Mouse (Mus musculus) kidney, adult 9 months (tissue): ENCODE measurements around the gene Ttll6.
"Not testable (repeated sequence)": the region's sequence is repeated elsewhere in the genome, so short reads cannot be mapped to it uniquely, and the experiment has no call there.

ENCODE experiments used
- DNase-seq: peaks from one replicate; pipeline ENCODE4 v3.0.0; 2022

The Ttll6 gene

DNA sequence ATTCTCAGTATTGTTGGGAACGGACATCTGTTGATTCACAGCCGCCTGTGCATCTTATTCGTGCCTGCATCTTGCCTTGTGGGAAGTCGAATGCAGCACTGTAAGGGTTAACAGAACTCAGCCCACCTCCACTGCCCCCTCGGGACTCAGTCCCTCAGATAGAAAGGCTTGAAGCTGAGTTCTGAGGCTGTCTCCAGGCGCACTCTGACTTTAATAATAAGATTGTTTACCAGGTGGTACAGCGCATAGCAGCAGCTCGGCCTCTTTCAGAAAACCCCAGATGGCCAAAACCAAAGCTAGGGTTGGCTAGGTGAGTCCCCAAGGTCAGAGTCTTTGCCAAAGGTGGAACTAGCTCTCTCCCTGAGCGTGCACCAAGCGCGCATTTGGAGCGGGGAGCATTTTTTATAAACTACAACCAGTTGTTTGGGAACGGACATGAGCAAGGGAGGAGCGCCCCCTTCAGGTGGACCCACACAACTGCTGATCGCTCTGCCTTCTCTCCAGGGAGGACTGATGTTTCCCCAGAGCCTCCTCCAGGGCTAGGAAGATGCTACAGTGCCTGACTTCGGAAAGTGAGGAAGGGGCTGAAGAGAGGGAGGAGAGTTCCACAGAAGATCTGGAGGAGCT is at the start of gene Ttll6:
Ttll6 (plus strand) TSS at position 548 of the 627 bp plus-strand sequence.
- peak; percentile 49 for DNase-seq

DNA sequence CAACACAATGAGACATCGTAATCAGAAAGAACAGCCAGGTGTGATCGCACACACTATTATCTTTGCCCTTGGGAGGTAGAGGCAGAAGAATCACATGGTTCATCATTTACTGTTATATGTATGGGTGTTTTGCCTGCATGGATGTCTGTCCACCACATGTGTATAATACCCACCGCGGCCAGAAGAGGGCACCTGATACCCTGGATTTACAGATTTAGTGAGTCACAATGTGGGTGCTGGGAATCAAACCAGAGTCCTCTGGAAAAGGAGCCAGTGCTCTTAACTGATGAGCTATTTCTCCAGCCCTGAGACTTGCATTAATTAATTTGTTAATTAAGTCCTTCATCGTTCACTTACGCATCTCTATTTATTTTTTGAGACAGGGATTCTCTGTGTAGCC is 45.6 kb upstream of the Ttll6 start:
- no peak for DNase-seq

DNA sequence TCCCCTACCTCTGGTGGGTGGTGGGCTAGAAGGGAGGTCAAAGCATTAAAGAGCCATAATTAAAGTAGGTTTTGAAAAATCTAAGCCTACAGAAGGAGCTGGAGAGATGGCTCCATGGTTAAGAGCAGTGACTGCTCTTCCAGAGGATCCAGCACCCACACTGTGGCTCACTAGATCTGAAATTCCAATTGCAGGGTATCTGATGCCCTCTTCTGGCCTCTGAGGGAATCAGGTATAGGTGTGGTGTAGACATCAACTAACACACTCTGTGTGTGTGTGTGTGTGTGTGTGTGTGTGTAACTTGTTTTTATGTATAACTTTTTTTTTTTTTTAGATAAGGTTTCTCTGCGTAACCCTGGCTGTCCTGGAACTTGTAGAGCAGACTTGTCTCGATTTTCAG is 42.5 kb upstream of the Ttll6 start:
- peak; percentile 53 for DNase-seq

DNA sequence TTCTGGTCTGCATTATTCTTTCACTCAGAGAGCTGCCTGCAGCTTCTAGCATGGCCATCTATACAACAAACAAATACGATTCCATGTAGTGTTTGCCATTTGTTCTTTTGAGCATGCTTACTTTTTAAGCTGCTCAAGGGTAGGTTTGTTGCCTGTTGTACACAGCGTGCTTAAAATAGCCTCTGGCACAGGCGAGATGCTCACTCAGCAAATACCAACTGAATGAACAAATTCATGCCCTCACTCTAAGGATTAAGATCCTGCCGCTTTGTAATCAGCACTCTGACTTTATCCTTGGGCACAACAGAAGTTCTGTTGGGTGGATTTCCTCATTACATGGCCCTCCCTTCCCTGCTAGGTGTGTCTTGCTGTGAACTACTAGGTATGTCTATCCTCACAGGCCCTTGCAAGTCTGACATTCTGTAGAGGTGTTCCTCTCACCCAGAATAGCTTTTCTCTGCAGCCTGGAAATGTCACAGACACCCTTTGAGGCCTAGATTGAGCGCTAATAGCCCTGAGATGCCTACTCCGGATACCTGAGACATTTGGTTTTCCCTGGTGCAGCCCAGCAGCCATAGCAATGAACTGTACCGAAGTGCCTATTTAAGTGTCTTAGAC is 40.8 kb upstream of the Ttll6 start:
- no peak for DNase-seq

DNA sequence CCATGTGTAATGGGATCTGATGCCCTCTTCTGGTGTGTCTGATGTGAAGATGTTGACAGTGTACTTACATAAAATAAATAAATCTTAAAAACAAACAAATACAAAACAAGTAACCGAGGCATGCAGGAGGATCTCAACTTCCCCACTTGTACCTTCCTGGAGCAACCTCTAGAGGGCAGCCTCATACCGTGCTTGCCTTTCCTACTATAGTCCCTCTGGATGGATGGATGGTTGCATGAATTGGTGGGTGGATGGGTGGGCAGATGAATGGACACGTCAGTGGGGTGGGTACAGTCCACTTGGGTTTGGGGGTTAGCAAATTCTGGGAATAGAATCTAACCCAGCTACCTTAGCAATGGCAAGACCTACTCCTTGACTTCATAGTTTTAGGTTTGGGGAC is 40.2 kb upstream of the Ttll6 start:
- DNase-seq = peak; percentile 57

DNA sequence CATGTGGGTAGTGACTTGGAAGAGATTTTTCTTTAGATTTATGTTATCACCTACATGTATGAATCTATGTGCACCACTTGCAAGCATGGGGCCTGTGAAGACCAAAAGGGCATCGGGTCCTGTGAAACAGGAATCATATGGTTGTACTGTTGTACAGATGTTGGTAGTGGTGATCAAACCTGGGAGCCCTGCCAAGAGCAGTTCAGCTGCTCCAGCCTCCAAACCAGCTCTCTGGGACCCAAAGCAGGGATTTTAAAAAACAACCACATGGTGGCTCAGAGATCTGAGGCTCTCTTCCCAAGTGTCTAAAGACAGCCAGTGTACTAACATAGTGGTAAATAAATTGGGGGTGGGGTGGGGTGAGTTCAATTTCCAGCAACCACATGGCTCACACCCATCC is 25.2 kb upstream of the Ttll6 start:
- no peak for DNase-seq

DNA sequence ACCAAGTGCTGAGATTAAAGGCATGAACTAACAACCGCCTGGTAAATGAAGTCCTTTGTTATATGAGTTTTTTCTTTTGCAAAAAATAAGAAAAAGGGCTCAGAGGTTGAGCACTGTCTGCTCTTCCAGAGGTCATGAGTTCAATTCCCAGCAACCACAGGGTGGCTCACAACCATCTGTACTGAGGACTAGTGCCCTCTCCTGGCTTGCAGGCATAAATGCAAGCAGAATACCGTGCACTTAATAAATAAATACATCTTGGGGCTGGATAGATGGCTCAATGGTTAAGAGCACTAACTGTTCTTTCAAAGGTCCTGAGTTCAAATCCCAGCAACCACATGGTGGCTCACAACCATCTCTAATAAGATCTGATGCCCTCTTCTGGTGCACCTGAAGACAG is 22.6 kb upstream of the Ttll6 start:
- not testable (repeated sequence) for DNase-seq

DNA sequence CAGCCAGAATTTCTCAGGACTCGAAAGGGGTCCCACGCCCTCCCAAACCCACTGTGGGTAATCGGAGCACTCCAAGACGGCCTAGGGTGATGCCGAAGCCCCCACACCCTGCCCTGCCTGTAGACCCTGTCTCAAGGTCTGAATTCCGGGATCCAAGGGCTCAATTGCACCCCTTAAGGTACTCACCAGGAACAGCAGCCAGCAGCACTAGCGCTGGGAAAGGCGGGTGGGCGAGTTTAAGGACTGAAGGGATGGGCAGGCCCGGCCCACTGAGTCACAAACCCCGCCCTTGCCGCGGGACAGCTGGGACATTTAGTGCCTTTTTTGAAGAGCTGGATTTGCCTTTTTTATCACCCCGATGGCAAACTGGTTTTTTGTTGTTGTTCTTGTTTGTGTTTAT is 21.8 kb upstream of the Ttll6 start, which contains the start of gene Calcoco2:
Calcoco2 (minus strand) TSS at position 214 of the 400 bp plus-strand sequence.
- DNase-seq = no peak

DNA sequence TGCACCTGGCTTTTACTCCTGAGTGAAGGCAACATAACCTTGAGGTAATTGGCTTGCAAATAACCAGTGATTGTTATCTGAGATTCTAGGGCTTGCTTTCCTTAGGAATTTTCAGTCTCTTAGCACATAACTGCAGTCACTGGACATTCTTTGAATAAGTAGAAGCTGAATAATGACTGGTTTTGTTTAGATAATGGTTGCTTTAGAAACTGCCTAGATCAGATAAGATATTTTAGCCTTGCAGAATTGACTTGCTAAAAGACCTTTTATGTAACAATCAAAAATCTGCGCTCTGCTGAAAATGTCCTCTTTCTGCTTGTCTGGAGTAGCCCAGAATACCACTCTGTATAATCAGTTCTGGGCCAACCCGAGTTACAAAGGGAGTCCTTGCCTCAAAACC is 19.5 kb upstream of the Ttll6 start:
- DNase-seq = no peak

DNA sequence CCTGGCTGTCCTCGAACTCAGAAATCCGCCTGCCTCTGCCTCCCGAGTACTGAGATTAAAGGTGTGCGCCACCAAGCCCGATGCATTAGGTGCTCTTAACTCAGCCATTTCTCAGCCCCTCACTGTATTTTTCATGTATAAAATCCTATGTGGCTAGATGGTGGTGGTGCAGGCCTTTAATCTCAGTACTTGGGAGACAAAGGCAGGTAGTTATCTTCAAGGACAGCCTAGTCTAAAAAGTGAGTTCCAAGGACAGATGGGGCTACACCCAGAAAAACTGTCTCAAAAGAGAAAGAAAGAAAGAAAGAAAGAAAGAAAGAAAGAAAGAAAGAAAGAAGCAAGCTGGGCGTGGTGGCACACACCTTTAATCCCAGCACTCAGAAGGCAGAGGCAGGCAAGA is 18.2 kb upstream of the Ttll6 start:
- DNase-seq = no peak

DNA sequence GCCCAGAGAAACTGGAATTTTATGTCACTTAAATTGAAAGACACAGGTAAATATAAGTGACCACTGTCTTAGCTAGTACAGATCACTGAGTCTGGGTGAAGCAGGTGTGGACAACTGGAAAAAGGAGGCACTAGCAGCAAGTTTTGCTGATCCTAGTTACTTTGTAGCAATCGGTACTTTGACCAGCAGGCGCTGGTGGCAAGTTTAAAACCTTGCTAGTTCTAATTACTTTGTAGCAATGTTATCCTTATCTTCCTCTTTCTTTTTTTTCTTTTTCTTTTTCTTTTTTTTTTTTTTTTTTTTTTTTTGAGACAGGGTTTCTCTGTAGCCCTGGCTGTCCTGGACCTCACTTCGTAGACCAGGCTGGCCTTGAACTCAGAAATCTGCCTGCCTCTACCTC is 17.5 kb upstream of the Ttll6 start:
- no peak for DNase-seq

DNA sequence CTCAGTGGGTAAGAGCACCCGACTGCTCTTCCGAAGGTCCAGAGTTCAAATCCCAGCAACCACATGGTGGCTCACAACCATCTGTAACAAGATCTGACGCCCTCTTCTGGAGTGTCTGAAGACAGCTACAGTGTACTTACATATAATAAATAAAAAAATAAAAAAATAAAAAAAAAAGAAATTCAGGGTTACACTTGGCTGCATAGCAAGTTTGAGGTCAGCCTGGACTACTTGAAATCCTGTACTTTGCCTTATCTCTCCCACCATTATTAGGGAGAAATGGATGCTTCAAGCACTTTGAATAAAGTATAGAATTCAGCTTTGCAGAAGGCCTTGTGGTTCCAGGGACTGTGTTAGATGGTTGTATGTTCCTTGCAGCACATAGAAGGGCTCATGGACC is 16.7 kb upstream of the Ttll6 start:
- DNase-seq = not testable (repeated sequence)

DNA sequence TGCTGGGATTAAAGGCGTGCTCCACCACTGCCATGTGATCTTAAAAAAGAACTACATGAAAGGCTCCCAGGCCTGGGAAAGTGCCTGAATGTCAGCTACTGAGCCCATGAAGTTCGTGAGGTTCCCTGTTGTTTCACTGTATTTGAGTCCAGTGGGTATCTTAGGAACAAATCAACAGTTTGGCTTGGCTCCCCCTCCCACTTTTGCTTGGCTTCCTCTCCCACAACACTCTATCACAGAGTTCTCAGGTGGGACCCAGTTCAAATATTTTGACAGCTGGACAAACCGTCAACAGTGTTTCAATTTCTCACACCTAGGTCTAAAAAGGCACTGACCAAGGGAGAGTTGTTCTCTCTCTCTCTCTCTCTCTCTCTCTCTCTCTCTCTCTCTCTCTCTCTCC is 14.2 kb upstream of the Ttll6 start:
- DNase-seq = no peak

DNA sequence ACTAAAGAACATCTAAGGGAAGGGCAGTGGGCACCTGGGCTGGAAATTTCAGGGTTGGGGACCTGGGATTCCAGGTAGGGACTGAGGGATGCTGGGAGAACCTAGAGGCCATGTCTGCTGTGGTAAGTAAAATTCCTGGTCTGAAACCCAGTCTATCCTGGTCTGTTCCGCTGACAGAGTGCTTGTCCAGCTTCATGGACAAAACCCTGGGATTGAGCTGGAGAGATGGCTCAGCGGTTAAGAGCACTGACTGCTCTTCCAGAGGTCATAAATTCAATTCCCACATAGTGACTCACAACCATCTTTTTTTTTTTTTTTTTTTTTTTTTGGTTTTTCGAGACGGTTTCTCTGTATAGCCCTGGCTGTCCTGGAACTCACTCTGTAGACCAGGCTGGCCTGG is 10.8 kb upstream of the Ttll6 start:
- not testable (repeated sequence) for DNase-seq

DNA sequence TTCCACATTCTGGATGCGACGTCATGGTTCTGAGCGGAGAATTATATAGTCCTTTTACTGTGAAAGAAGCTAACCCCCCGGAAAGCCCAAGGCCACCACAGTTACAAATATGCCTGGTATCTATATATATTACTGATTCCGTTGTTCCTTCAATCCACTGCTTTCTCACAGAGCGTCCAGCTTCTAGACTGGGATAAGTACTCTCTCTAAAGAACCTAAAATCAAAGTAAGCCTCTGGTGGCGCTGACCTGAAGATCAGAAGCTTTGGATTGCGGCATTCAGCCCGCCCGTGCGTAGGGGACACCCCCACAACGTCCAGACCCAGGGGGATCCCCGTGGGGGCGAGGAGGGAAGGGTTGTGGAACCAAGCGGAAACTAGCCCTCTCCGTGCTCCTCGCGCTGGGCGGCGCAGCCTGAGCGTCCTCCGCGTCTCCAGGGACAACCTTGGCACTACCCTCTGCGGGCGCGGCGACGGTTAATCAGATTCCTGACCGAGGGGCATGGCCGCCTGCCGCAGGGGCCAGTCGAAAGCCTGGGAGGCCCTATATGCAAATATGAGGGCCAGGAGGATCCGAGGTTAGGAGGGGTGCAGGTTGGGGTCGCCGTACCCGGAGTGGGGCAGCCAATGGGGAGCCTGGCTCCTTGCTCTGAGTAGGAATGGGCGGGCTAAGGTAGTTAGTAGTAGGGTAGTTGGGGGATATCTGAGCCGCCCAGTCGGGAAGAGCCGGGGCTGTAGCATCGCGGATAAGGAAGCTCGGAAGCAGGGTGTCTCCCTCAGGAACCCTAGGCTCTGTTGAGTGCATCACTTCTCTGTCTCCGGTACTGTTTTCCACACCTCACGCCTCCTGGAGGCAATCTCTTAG is 9.3 kb upstream of the Ttll6 start:
- DNase-seq = peak; percentile 7

DNA sequence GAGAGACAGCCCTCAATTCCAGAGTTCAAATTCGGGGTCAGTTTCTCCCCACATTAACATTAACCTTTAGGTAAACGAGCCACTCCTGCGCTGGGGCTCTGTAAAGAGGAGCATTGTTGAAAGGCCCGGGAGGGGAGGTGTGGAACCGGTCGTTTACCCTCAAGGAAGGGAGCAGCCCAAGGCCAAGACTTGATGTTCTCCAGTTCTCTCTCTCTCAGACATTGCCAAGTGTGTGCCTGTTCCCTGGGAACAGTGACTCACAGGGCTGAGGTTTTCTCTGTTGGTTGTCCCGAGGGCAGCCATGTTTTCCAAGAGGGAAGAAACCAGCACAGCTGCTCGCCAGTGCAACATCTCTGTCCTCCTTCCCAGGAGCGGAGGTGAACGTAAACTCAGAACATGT is 3.0 kb upstream of the Ttll6 start:
- no peak for DNase-seq

DNA sequence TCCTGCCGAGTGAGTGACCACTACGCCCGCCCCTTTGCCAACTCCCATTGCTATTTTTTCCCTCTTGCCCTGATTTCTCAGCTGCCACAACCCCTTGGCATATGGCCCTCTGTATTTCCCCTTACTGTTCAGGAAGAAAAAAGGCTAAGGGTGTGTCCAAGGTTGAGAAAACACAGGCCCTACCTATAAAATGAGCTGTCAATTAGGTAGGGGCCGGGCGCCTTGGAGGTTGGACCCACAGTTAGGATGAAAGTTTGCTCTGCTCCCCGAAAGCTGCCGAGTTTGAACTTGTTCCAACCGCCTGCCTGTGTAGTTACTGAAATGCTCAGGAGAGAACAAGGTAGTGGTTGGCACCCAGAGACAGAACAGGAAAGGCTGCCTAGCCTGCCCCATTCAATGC is 2.3 kb downstream of the Ttll6 start:
- no peak for DNase-seq

DNA sequence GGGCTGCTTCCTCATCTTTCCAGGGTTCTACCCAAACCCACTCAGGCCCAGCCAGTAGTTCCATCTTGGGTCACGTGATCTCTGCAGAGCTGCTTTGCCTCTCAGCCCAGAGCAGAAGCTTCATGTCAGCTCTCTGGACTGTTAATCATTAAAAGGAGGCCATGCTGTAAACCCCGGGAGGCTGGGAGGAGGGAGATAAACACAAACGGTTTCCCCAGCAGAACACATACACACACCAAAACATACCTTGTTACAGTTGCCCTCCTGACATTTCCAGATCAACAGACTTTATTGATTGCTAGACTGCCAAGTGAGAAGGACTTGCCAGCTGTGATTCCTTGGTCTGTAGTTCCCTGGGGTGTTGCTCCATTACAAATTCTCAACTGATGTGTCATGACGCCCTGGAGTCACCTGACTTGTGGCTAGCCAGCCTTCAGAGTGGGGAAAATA is 7.2 kb downstream of the Ttll6 start:
- DNase-seq = peak; percentile 80

DNA sequence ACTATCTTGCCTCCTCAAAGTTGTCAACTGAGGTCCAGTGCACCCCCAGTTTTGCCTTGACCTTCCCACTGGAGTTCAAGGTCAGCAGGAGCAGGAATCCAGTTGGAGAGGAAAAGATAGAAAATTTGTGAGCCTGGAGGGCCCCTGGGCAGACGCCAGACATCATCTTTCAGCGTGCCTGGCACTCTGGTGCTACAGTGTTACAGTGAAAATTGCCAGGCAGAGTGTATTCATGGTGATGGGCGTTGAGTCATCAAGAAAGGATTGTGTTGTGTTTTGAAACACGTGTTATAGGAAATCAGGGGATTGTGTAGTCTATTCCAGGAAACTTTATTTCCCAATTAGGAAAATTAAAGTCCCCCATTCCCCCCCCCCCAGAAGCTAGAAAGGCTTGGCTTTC is 10.2 kb downstream of the Ttll6 start:
- DNase-seq = no peak

DNA sequence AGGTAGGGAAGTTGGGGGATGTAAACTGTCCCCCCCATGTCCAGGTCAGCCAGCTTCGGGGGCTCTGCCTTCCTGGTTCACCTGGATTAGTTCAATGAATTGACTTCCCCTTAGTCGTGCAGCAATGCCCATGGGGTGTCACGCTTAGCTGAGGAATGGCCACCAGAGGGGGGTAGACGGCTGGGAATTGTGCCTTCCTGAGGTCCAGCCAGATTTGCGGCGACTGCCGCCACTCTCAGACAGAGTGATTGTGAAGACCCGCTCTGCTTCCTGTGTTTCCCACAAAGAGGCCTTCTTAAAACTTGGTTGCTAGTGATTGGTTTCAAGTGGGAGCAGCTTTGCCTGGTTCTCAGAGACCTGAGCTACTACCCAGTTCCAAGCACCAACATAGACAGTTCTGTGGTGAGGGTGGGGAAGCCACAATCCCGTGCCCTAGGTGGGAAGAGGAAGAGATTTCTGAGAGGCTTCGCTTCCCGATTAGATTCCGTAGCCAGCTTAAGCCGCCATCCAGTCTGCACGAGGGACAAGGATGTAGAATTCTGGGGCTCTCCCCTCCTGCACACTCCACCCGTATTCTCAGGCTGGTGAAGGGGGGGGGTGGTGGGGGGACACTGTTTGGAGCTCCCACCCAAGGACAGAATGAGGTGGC is 12.2 kb downstream of the Ttll6 start:
- DNase-seq = peak; percentile 81

DNA sequence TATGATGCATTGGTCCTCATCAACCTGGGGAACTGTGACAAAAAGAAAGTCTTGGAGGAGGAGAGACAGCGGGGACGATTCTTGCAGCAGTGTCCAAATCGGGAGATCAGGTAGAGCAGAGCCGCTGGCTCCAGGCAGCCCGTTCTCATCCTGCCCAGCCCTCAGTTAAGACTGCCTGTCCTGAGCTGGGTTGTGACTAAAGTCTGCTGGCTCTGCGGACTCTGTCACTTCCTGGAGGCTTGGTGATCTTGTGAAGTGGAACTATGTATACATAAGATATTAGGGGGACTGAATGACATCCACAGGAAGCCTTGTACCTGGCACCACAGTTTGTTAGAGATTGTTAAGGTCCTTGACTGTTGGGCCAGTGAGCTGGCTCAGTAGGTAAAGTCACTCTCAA is 13.9 kb downstream of the Ttll6 start:
- no peak for DNase-seq

DNA sequence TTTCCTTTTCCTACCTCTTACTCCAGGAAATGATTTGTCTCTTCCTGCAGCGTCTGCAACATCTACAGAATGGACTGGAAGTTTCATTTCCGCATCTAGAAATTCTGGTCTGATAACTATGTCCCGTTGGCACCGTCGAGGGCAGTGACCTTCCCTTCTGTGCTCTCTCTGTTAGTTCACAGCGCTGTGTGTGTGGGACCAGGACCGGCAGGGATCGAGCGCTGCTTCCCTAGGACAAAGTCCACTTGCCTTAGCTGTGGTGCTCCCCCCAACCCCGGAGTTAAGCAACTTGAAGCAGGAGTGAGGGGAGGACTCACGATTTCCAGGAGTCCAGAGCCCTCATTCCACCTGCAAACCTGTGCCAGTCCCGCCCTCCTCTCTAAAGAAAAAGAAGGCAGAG is 31.2 kb downstream of the Ttll6 start:
- DNase-seq = no peak

DNA sequence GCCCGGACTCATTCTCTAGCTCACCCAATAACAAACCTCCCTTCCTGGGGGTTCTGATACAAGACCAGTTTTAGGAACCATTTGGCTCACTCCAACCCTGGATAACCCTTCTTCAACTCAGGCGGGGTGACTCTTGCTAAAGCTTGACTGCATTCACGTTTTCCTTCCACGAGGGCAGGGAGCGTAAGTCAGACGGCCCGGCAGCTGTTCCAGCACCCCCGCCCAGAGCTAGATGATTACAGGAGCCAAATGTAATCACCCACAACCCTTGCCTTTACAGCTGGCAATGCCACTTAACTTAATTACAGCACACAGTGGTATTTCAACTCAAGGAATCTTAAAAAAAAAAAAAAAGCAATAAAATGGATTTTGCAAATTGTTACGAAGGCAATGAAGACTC is 34.5 kb downstream of the Ttll6 start:
- DNase-seq = no peak

DNA sequence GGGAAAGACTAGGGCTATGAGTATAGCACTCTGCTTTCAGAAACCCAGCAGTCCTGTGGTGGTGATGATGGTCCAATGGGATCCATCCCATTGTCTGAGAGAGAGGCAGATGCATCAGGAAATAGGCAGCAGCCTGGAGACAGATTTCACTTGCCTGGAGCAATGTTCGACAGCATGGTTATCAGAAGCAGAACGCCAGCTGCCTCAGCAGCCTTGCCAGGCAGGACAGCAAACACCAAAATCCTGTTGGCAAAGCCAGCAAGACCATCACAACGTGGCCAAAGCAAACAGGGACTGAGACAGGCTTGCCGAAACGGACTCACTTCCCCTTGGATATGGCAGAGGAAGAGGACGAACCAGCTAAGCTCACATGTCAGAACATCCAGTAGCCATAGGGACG is 35.4 kb downstream of the Ttll6 start:
- no peak for DNase-seq
